Mouse (Mus musculus) midbrain, embryonic 13.5 days (tissue): ENCODE data around the gene Nufip1. TPM values are rescaled to one million over a fixed set of nuclear protein-coding genes. Genes with fewer than 3 reads are reported as not detected.

ENCODE experiments used
- ATAC-seq: fragments of 200-750 bp; cut with Nextera tagmentation; 2 replicates; pipeline ENCODE4 v1.8.0; 2017; ENCODE audit warnings: mild to moderate bottlenecking, moderate TSS enrichment, moderate library complexity
- H3K27ac ChIP-seq: fragments of 300-500 bp; sonication (generic); 2 replicates; pipeline ENCODE4 v1.5.1; 2015; ENCODE audit warnings: inconsistent platforms, mild to moderate bottlenecking, moderate library complexity
- H3K27me3 ChIP-seq: fragments of 300-500 bp; sonication (generic); 2 replicates; pipeline ENCODE4 v1.6.1; 2015; ENCODE audit warnings: mild to moderate bottlenecking, inconsistent platforms
- H3K36me3 ChIP-seq: fragments of 300-500 bp; sonication (generic); 2 replicates; pipeline ENCODE4 v1.6.1; 2015; ENCODE audit warnings: mild to moderate bottlenecking, inconsistent platforms
- H3K4me1 ChIP-seq: fragments of 300-500 bp; sonication (generic); replicated peaks from 2 replicates; pipeline ENCODE4 v1.6.1; 2015; ENCODE audit warnings: inconsistent platforms
- H3K4me2 ChIP-seq: fragments of 300-500 bp; sonication (generic); replicated peaks from 2 replicates; pipeline ENCODE4 v1.6.1; 2015; ENCODE audit warnings: moderate library complexity, mild to moderate bottlenecking, inconsistent platforms
- H3K4me3 ChIP-seq: fragments of 300-500 bp; sonication (generic); replicated peaks from 2 replicates; pipeline ENCODE4 v1.5.1; 2015; ENCODE audit warnings: mild to moderate bottlenecking, inconsistent platforms
- H3K9ac ChIP-seq: fragments of 300-500 bp; sonication (generic); replicated peaks from 2 replicates; pipeline ENCODE4 v1.6.1; 2015; ENCODE audit warnings: mild to moderate bottlenecking, inconsistent platforms
- H3K9me3 ChIP-seq: fragments of 300-500 bp; sonication (generic); 2 replicates; pipeline ENCODE4 v1.6.1; 2016; ENCODE audit warnings: mild to moderate bottlenecking, inconsistent platforms
- WGBS: fragments of 180-500 bp; shearing (Covaris S2); methylation state at CpG from one replicate; pipeline ENCODE4 v1.1.7; 2015; 5-methylcytosine and 5-hydroxymethylcytosine counted together
- polyA plus RNA-seq: library from polyadenylated mRNA; unstranded; fragments of >200 nt; fragmentation: Nextera tagmentation; extraction: Ambion mirVana; gene quantifications from 2 replicates; pipeline ENCODE4 v1.2.1, GENCODE M21; 2015

The Nufip1 gene
- polyA plus RNA-seq, 1 experiment from 2014 or later: 13.7 TPM

GRCm38 (mm10) chr14:76164236-76164635, 53.5 kb downstream of the Nufip1 start:
- no peak overlapping the region for H3K9ac ChIP-seq
- H3K9me3 ChIP-seq: no peaks in the 10 kb centered on the region; the same call in 1 of the 2 replicates
- no peaks in the 10 kb centered on the region for H3K36me3 ChIP-seq
- H3K4me1 ChIP-seq: peaks cover 11% of the 10 kb centered on the region
- peaks cover 4% of the 10 kb centered on the region; the same call in 1 of the 2 replicates for H3K27me3 ChIP-seq
- no peak overlapping the region for H3K27ac ChIP-seq
- WGBS: 27% methylated on average over 11 of the region's 11 CpGs
- ATAC-seq: no peak
- no peak overlapping the region for H3K4me2 ChIP-seq
- no peak overlapping the region for H3K4me3 ChIP-seq

GRCm38 (mm10) chr14:76164904-76165755, 54.4 kb downstream of the Nufip1 start:
- WGBS: 30% methylated on average over 32 of the region's 32 CpGs
- Histone ChIP-seq H3K9me3 (no peaks in the 10 kb centered on the region; the same call in 1 of the 2 replicates), H3K4me2 (peak overlapping the region; percentile 46), H3K27me3 (peaks cover 4% of the 10 kb centered on the region; the same call in 1 of the 2 replicates), H3K27ac (no peak overlapping the region), H3K4me3 (peak overlapping the region; percentile 16), H3K4me1 (peaks cover 11% of the 10 kb centered on the region), H3K36me3 (no peaks in the 10 kb centered on the region), H3K9ac (peak overlapping the region; percentile 51)
- ATAC-seq: peak; percentile 55

GRCm38 (mm10) chr14:76169876-76170466, 59.3 kb downstream of the Nufip1 start:
- WGBS: 73% methylated on average over 11 of the region's 11 CpGs
- H3K36me3 ChIP-seq: no peaks in the 10 kb centered on the region
- H3K4me1 ChIP-seq: peaks cover 8% of the 10 kb centered on the region
- no peak overlapping the region for H3K27ac ChIP-seq
- no peaks in the 10 kb centered on the region for H3K27me3 ChIP-seq
- no peaks in the 10 kb centered on the region; the same call in 1 of the 2 replicates for H3K9me3 ChIP-seq
- no peak overlapping the region for H3K4me3 ChIP-seq
- ATAC-seq: no peak
- H3K4me2 ChIP-seq: no peak overlapping the region
- no peak overlapping the region for H3K9ac ChIP-seq

- no peak overlapping the region for H3K9ac ChIP-seq
- H3K27me3 ChIP-seq: no peaks in the 10 kb centered on the region
- H3K4me3 ChIP-seq: no peak overlapping the region
- H3K36me3 ChIP-seq: no peaks in the 10 kb centered on the region
- H3K9me3 ChIP-seq: no peaks in the 10 kb centered on the region; the same call in 1 of the 2 replicates
- H3K4me2 ChIP-seq: no peak overlapping the region
- 58% methylated on average over 8 of the region's 8 CpGs for WGBS
- H3K4me1 ChIP-seq: peaks cover 15% of the 10 kb centered on the region
- ATAC-seq: no peak
- H3K27ac ChIP-seq: no peak overlapping the region
These were observed 60.6 kb downstream of the Nufip1 start for GRCm38 (mm10) chr14:76171285-76171684.

- Histone ChIP-seq H3K4me1 (peaks cover 24% of the 10 kb centered on the region), H3K9ac (no peak overlapping the region), H3K36me3 (no peaks in the 10 kb centered on the region), H3K9me3 (no peaks in the 10 kb centered on the region), H3K27ac (no peak overlapping the region), H3K4me2 (no peak overlapping the region), H3K27me3 (no peaks in the 10 kb centered on the region), H3K4me3 (no peak overlapping the region)
- ATAC-seq: no peak
- 88% methylated on average over 7 of the region's 7 CpGs for WGBS
These were observed 63.6 kb downstream of the Nufip1 start for GRCm38 (mm10) chr14:76174328-76174727.

GRCm38 (mm10) chr14:76175808-76176207, 65.1 kb downstream of the Nufip1 start:
- WGBS: 3% methylated on average over 5 of the region's 5 CpGs
- Histone ChIP-seq H3K27ac (peak overlapping the region; percentile 62), H3K4me1 (peaks cover 24% of the 10 kb centered on the region), H3K4me3 (no peak overlapping the region), H3K36me3 (no peaks in the 10 kb centered on the region), H3K4me2 (no peak overlapping the region), H3K9me3 (no peaks in the 10 kb centered on the region), H3K27me3 (no peaks in the 10 kb centered on the region), H3K9ac (no peak overlapping the region)
- ATAC-seq: peak; percentile 77

GRCm38 (mm10) chr14:76177230-76177629, 66.5 kb downstream of the Nufip1 start:
- H3K27ac ChIP-seq: no peak overlapping the region
- H3K9me3 ChIP-seq: no peaks in the 10 kb centered on the region
- H3K36me3 ChIP-seq: no peaks in the 10 kb centered on the region
- ATAC-seq: no peak
- no peak overlapping the region for H3K4me3 ChIP-seq
- H3K4me1 ChIP-seq: peaks cover 21% of the 10 kb centered on the region
- no peak overlapping the region for H3K4me2 ChIP-seq
- no peaks in the 10 kb centered on the region for H3K27me3 ChIP-seq
- 96% methylated on average over 9 of the region's 9 CpGs for WGBS
- no peak overlapping the region for H3K9ac ChIP-seq

GRCm38 (mm10) chr14:76178447-76178846, 67.8 kb downstream of the Nufip1 start:
- no peaks in the 10 kb centered on the region for H3K36me3 ChIP-seq
- WGBS: 94% methylated on average over 2 of the region's 2 CpGs
- no peaks in the 10 kb centered on the region for H3K9me3 ChIP-seq
- no peak for ATAC-seq
- H3K27me3 ChIP-seq: no peaks in the 10 kb centered on the region
- H3K4me1 ChIP-seq: peaks cover 24% of the 10 kb centered on the region
- H3K9ac ChIP-seq: no peak overlapping the region
- H3K27ac ChIP-seq: no peak overlapping the region
- no peak overlapping the region for H3K4me2 ChIP-seq
- no peak overlapping the region for H3K4me3 ChIP-seq

GRCm38 (mm10) chr14:76179343-76179742, 68.7 kb downstream of the Nufip1 start:
- Histone ChIP-seq H3K36me3 (no peaks in the 10 kb centered on the region), H3K4me3 (no peak overlapping the region), H3K4me2 (no peak overlapping the region), H3K4me1 (peaks cover 28% of the 10 kb centered on the region), H3K9me3 (no peaks in the 10 kb centered on the region), H3K27ac (no peak overlapping the region), H3K27me3 (no peaks in the 10 kb centered on the region), H3K9ac (no peak overlapping the region)
- ATAC-seq: no peak
- 88% methylated on average over 6 of the region's 6 CpGs for WGBS

GRCm38 (mm10) chr14:76185358-76185757, 74.7 kb downstream of the Nufip1 start:
- no peak overlapping the region for H3K9ac ChIP-seq
- no peak overlapping the region for H3K4me3 ChIP-seq
- WGBS: 89% methylated on average over 5 of the region's 5 CpGs
- ATAC-seq: no peak
- H3K36me3 ChIP-seq: no peaks in the 10 kb centered on the region
- H3K4me1 ChIP-seq: peaks cover 6% of the 10 kb centered on the region; the same call in 1 of the 2 replicates
- H3K9me3 ChIP-seq: no peaks in the 10 kb centered on the region
- H3K27ac ChIP-seq: no peak overlapping the region
- no peak overlapping the region for H3K4me2 ChIP-seq
- H3K27me3 ChIP-seq: no peaks in the 10 kb centered on the region

- Histone ChIP-seq H3K27me3 (no peaks in the 10 kb centered on the region), H3K36me3 (no peaks in the 10 kb centered on the region), H3K4me2 (no peak overlapping the region), H3K4me1 (peaks cover 6% of the 10 kb centered on the region; the same call in 1 of the 2 replicates), H3K27ac (no peak overlapping the region), H3K9ac (no peak overlapping the region), H3K9me3 (no peaks in the 10 kb centered on the region), H3K4me3 (no peak overlapping the region)
- 85% methylated on average over 4 of the region's 4 CpGs for WGBS
- ATAC-seq: no peak
These were observed 75.6 kb downstream of the Nufip1 start for GRCm38 (mm10) chr14:76186299-76186698.
